Mouse (Mus musculus) thymus, adult 2 months (tissue): ENCODE data around the gene Marcks.

Experiments
- CTCF ChIP-seq: fragments of 200-500 bp; IDR thresholded peaks from 2 replicates; pipeline ENCODE4 v1.5.1; 2012; ENCODE audit warnings: mild to moderate bottlenecking, control low read depth, low read length, moderate library complexity, borderline replicate concordance; ENCODE audit not compliant: control insufficient read depth, poor library complexity, insufficient read depth; ENCODE audit errors: extremely low read depth
- POLR2A ChIP-seq: fragments of 200-500 bp; IDR thresholded peaks from 2 replicates; pipeline ENCODE4 v1.6.1; 2012; ENCODE audit warnings: mild to moderate bottlenecking, low read length, control low read depth, moderate library complexity; ENCODE audit not compliant: control insufficient read depth, poor library complexity, insufficient read depth; ENCODE audit errors: extremely low read depth

GRCm38 (mm10) chr10:37145456-37145855 is 6.7 kb upstream of the Marcks start:
- TF ChIP-seq CTCF = no peak
- no peak for TF ChIP-seq POLR2A
